Mouse (Mus musculus) brain, embryonic 14.5 days (tissue): Measurements from ENCODE around the gene Cpne5. TPM values are rescaled to one million over a fixed set of nuclear protein-coding genes. Genes with fewer than 3 reads are reported as not detected.
"Not testable (repeated sequence)": the region's sequence is repeated elsewhere in the genome, so short reads cannot be mapped to it uniquely, and the experiment has no call there.

Source experiments
- DNase-seq: peaks from one replicate; pipeline ENCODE4 v3.0.0-alpha.2; 2011; ENCODE audit warnings: low read depth
- CTCF ChIP-seq: fragments of 200-500 bp; IDR thresholded peaks from 2 replicates; pipeline ENCODE4 v1.5.1; 2012; ENCODE audit warnings: inconsistent platforms, mild to moderate bottlenecking, moderate library complexity, borderline replicate concordance; ENCODE audit not compliant: insufficient read depth, insufficient read length; ENCODE audit errors: extremely low read depth
- POLR2A ChIP-seq: fragments of 200-500 bp; IDR thresholded peaks from 2 replicates; pipeline ENCODE4 v1.6.1; 2012; ENCODE audit warnings: mild to moderate bottlenecking, inconsistent platforms, borderline replicate concordance; ENCODE audit not compliant: poor library complexity, insufficient read depth, insufficient read length, severe bottlenecking; ENCODE audit errors: extremely low read depth
- polyA plus RNA-seq: library from polyadenylated mRNA; depleted of rRNA; stranded (reverse); fragments of >200 nt; gene quantifications from 2 replicates; pipeline ENCODE4 v1.2.3, GENCODE M21; 2012; rRNA removed

Cpne5 gene
- polyA plus RNA-seq: 29.4 and 37.8 TPM in 2 replicates

GRCm38 (mm10) chr17:29237772-29238420, at the start of gene Cpne5:
Gene Cpne5, minus strand, starts transcription at chr17:29238167.
- DNase-seq: no peak
- TF ChIP-seq CTCF (no peak), POLR2A (no peak)

- no peak for TF ChIP-seq CTCF
- no peak for TF ChIP-seq POLR2A
- peak; percentile 91 for DNase-seq
Observed at GRCm38 (mm10) chr17:29282216-29282952, 44.4 kb upstream of the Cpne5 start.

GRCm38 (mm10) chr17:29281541-29281940, 43.6 kb upstream of the Cpne5 start:
- TF ChIP-seq POLR2A: no peak
- TF ChIP-seq CTCF: no peak
- no peak for DNase-seq

GRCm38 (mm10) chr17:29280422-29280821, 42.5 kb upstream of the Cpne5 start:
- TF ChIP-seq CTCF (no peak), POLR2A (no peak)
- no peak for DNase-seq

- TF ChIP-seq CTCF: no peak
- TF ChIP-seq POLR2A: no peak
- no peak for DNase-seq
Observed at GRCm38 (mm10) chr17:29273889-29274288, 35.9 kb upstream of the Cpne5 start.

- DNase-seq: no peak
- TF ChIP-seq CTCF (no peak), POLR2A (no peak)
Observed at GRCm38 (mm10) chr17:29273156-29273555, 35.2 kb upstream of the Cpne5 start.

- no peak for DNase-seq
Observed at GRCm38 (mm10) chr17:29270148-29270698, 32.3 kb upstream of the Cpne5 start.

GRCm38 (mm10) chr17:29269349-29269706, 31.4 kb upstream of the Cpne5 start:
- TF ChIP-seq CTCF: no peak
- TF ChIP-seq POLR2A: no peak
- no peak for DNase-seq

More at GRCm38 (mm10) chr17:29270148-29270698, 32.3 kb upstream of the Cpne5 start:
- no peak for TF ChIP-seq CTCF

GRCm38 (mm10) chr17:29268682-29269348, 30.8 kb upstream of the Cpne5 start, which contains the start of gene BC004004:
Gene BC004004, plus strand, starts transcription at chr17:29268788.
- TF ChIP-seq CTCF (peak; percentile 66), POLR2A (peak; percentile 94)
- DNase-seq: peak; percentile 99

- no peak for TF ChIP-seq CTCF
- TF ChIP-seq POLR2A: no peak
- DNase-seq: no peak
Observed at GRCm38 (mm10) chr17:29267931-29268681, 30.1 kb upstream of the Cpne5 start.

- DNase-seq: not testable (repeated sequence)
Observed at GRCm38 (mm10) chr17:29267040-29267439, 29.1 kb upstream of the Cpne5 start.
